Mouse (Mus musculus) urinary bladder, postnatal 10 days (tissue): Measurements from ENCODE around the gene Hck.

Experiments
- DNase-seq: peaks from one replicate; pipeline ENCODE4 v3.0.0; 2022; ENCODE audit warnings: low spot score

Hck gene

GRCm38 (mm10) chr2:153108313-153109264, at the start of gene Hck:
Gene Hck, plus strand, starts transcription at chr2:153108468.
- DNase-seq: no peak

- DNase-seq: no peak
Observed at GRCm38 (mm10) chr2:153060216-153060615, 48.1 kb upstream of the Hck start.

- no peak for DNase-seq
Observed at GRCm38 (mm10) chr2:153063394-153063793, 44.9 kb upstream of the Hck start.

GRCm38 (mm10) chr2:153064190-153064970, 43.9 kb upstream of the Hck start:
- DNase-seq: no peak

GRCm38 (mm10) chr2:153065747-153066508, 42.3 kb upstream of the Hck start, which contains the start of gene Ccm2l:
Gene Ccm2l, plus strand, starts transcription at chr2:153065955.
- no peak for DNase-seq

- DNase-seq: no peak
Observed at GRCm38 (mm10) chr2:153066991-153067390, 41.3 kb upstream of the Hck start.

GRCm38 (mm10) chr2:153070762-153071490, 37.3 kb upstream of the Hck start:
- DNase-seq: no peak

GRCm38 (mm10) chr2:153071491-153072184, 36.6 kb upstream of the Hck start:
- DNase-seq: no peak

- DNase-seq: no peak
Observed at GRCm38 (mm10) chr2:153074651-153075050, 33.6 kb upstream of the Hck start.

- no peak for DNase-seq
Observed at GRCm38 (mm10) chr2:153075961-153076360, 32.3 kb upstream of the Hck start.

GRCm38 (mm10) chr2:153080841-153081523, 27.3 kb upstream of the Hck start:
- no peak for DNase-seq

- no peak for DNase-seq
Observed at GRCm38 (mm10) chr2:153081866-153082265, 26.4 kb upstream of the Hck start.

- no peak for DNase-seq
Observed at GRCm38 (mm10) chr2:153083275-153083674, 25.0 kb upstream of the Hck start.

- DNase-seq: no peak
Observed at GRCm38 (mm10) chr2:153083824-153084223, 24.4 kb upstream of the Hck start.

GRCm38 (mm10) chr2:153084261-153084976, 23.8 kb upstream of the Hck start:
- no peak for DNase-seq

- no peak for DNase-seq
Observed at GRCm38 (mm10) chr2:153085556-153085955, 22.7 kb upstream of the Hck start.

- no peak for DNase-seq
Observed at GRCm38 (mm10) chr2:153086166-153086565, 22.1 kb upstream of the Hck start.

- no peak for DNase-seq
Observed at GRCm38 (mm10) chr2:153087091-153087490, 21.2 kb upstream of the Hck start.

GRCm38 (mm10) chr2:153089316-153089715, 19.0 kb upstream of the Hck start:
- DNase-seq: no peak
